Mouse (Mus musculus) forebrain, embryonic 11.5 days (tissue): ENCODE data around the gene Grin2c. TPM values are rescaled to one million over a fixed set of nuclear protein-coding genes. Genes with fewer than 3 reads are reported as not detected.

Source experiments
- ATAC-seq: fragments of 200-750 bp; cut with Nextera tagmentation; replicated peaks from 2 replicates; pipeline ENCODE4 v1.8.0; 2017; ENCODE audit warnings: moderate TSS enrichment; ENCODE audit not compliant: low FRiP score
- DNase-seq: peaks from one replicate; pipeline ENCODE4 v3.0.0-alpha.2; 2017; ENCODE audit warnings: low spot score
- H3K27ac ChIP-seq: fragments of 300-500 bp; sonication (generic); 2 replicates; pipeline ENCODE4 v1.5.1; 2014; ENCODE audit warnings: low read depth, low read length
- H3K27me3 ChIP-seq: fragments of 300-500 bp; sonication (generic); 2 replicates; pipeline ENCODE4 v1.6.1; 2014; ENCODE audit warnings: mild to moderate bottlenecking, low read length, mixed read lengths; ENCODE audit not compliant: control insufficient read depth, insufficient read depth
- H3K36me3 ChIP-seq: fragments of 300-500 bp; sonication (generic); 2 replicates; pipeline ENCODE4 v1.6.1; 2014; ENCODE audit warnings: mild to moderate bottlenecking, low read length, moderate library complexity, mixed read lengths; ENCODE audit not compliant: control insufficient read depth, insufficient read depth
- H3K4me1 ChIP-seq: fragments of 300-500 bp; sonication (generic); replicated peaks from 2 replicates; pipeline ENCODE4 v1.6.1; 2014; ENCODE audit warnings: low read length, mixed read lengths; ENCODE audit not compliant: control insufficient read depth, insufficient read depth
- H3K4me2 ChIP-seq: fragments of 300-500 bp; sonication (generic); 2 replicates; pipeline ENCODE4 v1.6.1; 2014; ENCODE audit warnings: low read depth, mild to moderate bottlenecking, low read length, moderate library complexity, mixed read lengths; ENCODE audit not compliant: severe bottlenecking
- H3K4me3 ChIP-seq: fragments of 300-500 bp; sonication (generic); 2 replicates; pipeline ENCODE4 v1.5.1; 2014; ENCODE audit warnings: low read depth, low read length
- H3K9ac ChIP-seq: fragments of 300-500 bp; sonication (generic); 2 replicates; pipeline ENCODE4 v1.6.1; 2014; ENCODE audit warnings: low read length
- H3K9me3 ChIP-seq: fragments of 300-500 bp; sonication (generic); 2 replicates; pipeline ENCODE4 v1.6.1; 2016; ENCODE audit warnings: low read length, mixed read lengths; ENCODE audit not compliant: control insufficient read depth
- WGBS: fragments of 180-500 bp; shearing (Covaris S2); extraction: QIAGEN DNeasy Blood & Tissue Kit; methylation state at CpG from one replicate; pipeline ENCODE4 v1.1.7; 2014; 5-methylcytosine and 5-hydroxymethylcytosine counted together
- polyA plus RNA-seq: library from polyadenylated mRNA; unstranded; fragments of >200 nt; fragmentation: Nextera tagmentation; extraction: Ambion mirVana; gene quantifications from 2 replicates; pipeline ENCODE4 v1.2.1, GENCODE M21; 2014

Grin2c gene
- polyA plus RNA-seq, 1 experiment from 2014 or later: not detected

- H3K9ac ChIP-seq: peak overlapping the region; percentile 27; the same call in 1 of the 2 replicates
- H3K4me3 ChIP-seq: peak overlapping the region; percentile 26
- peaks cover 60% of the 10 kb centered on the region for H3K27me3 ChIP-seq
- H3K9me3 ChIP-seq: no peaks in the 10 kb centered on the region
- no peaks in the 10 kb centered on the region for H3K36me3 ChIP-seq
- peak overlapping the region; percentile 53 for H3K4me2 ChIP-seq
- peaks cover 15% of the 10 kb centered on the region for H3K4me1 ChIP-seq
- 0 out of 2 replicates have a peak, but pooled peaks have one; percentile 36 for ATAC-seq
- WGBS: 6% methylated on average over 39 of the region's 39 CpGs
- peak; percentile 80 for DNase-seq
- no peak overlapping the region for H3K27ac ChIP-seq
Observed at GRCm38 (mm10) chr11:115264862-115265668, 2.0 kb downstream of the Grin2c start.

GRCm38 (mm10) chr11:115264136-115264861 lies 2.7 kb downstream of the Grin2c start:
- H3K27ac ChIP-seq: no peak overlapping the region
- no peaks in the 10 kb centered on the region for H3K36me3 ChIP-seq
- ATAC-seq (no peak), DNase-seq (no peak)
- WGBS: 63% methylated on average over 7 of the region's 7 CpGs
- H3K4me3 ChIP-seq: no peak overlapping the region
- H3K9ac ChIP-seq: no peak overlapping the region
- H3K4me2 ChIP-seq: no peak overlapping the region
- H3K9me3 ChIP-seq: no peaks in the 10 kb centered on the region
- peaks cover 14% of the 10 kb centered on the region for H3K4me1 ChIP-seq
- H3K27me3 ChIP-seq: peaks cover 60% of the 10 kb centered on the region

DNA sequence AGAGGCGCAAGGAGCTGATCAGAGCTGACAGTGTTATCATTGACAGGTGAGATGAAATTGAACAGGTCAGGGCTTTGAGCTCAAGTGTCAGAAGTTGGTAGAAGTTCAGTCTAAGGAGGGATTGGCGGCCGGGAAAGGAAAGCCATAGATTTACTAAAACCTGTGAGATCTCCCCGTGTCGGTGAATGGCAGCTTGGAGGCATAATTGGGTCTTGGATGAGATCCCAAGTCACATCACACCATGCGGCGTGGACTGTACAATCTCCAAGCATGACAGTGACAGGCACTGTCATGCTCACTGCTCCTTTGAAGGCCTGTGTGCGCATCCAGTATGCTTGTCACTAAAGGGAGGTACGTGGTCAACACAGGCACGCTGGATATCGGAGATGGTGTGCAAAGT lies 4.1 kb downstream of the Grin2c start:
- no peak for ATAC-seq
- 85% methylated on average over 11 of the region's 11 CpGs for WGBS
- H3K27me3 ChIP-seq: peaks cover 65% of the 10 kb centered on the region
- no peak overlapping the region for H3K4me2 ChIP-seq
- no peak for DNase-seq
- H3K4me1 ChIP-seq: peaks cover 16% of the 10 kb centered on the region
- no peak overlapping the region for H3K4me3 ChIP-seq
- no peak overlapping the region for H3K9ac ChIP-seq
- H3K27ac ChIP-seq: no peak overlapping the region
- no peaks in the 10 kb centered on the region for H3K9me3 ChIP-seq
- H3K36me3 ChIP-seq: no peaks in the 10 kb centered on the region

- no peak overlapping the region for H3K4me3 ChIP-seq
- WGBS: 80% methylated on average over 4 of the region's 4 CpGs
- ATAC-seq: no peak
- H3K4me1 ChIP-seq: 0 out of 2 replicates have a peak, but pooled peaks cover 3% of the 10 kb centered on the region
- no peaks in the 10 kb centered on the region for H3K36me3 ChIP-seq
- no peak overlapping the region for H3K27ac ChIP-seq
- no peaks in the 10 kb centered on the region for H3K9me3 ChIP-seq
- no peak overlapping the region for H3K4me2 ChIP-seq
- no peak for DNase-seq
- peaks cover 42% of the 10 kb centered on the region for H3K27me3 ChIP-seq
- no peak overlapping the region for H3K9ac ChIP-seq
Observed at GRCm38 (mm10) chr11:115259134-115259533, 7.9 kb downstream of the Grin2c start.

DNA sequence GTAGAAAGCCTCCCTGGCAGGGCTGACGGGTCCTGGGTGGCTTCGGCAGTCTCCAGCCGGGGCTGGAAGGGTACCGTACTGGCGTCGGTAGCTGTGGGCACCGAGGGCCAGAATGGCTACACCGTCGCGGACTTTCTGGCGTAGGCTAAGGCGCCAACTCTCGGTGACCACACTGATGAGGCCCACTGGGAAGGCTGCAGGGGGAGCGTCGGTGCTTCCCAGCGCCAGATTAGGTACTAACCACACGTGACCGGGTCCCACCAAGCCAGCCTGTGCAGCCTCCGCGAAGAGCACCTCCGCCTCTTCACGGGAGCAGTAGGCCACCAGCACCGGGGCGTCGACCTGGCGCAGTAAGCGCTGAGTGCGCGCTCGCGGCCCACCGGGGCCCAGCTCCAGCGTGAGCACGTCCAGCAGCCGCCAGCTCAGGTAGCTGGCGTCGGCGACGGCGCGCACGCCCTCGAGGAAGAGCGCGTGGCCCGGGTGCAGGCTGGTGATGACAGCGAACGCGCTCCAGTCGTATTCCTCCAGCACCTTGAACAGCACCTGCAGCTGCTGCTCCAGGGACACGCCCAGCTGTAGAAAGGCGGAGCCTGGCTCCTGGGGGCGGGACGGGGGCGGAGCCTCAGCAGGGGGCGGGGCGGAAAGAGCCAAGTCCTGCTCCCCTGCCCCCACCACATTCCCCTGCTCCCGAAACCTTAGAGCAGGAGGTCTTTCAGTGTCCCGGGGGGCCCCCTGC lies 9.1 kb downstream of the Grin2c start:
- Histone ChIP-seq H3K27ac (no peak overlapping the region), H3K4me3 (peak overlapping the region; percentile 5; the same call in 1 of the 2 replicates), H3K9ac (no peak overlapping the region), H3K9me3 (no peaks in the 10 kb centered on the region), H3K4me2 (peak overlapping the region; percentile 31; the same call in 1 of the 2 replicates), H3K27me3 (peaks cover 33% of the 10 kb centered on the region), H3K36me3 (no peaks in the 10 kb centered on the region), H3K4me1 (0 out of 2 replicates have a peak, but pooled peaks cover 3% of the 10 kb centered on the region)
- ATAC-seq (no peak), DNase-seq (peak; percentile 63)
- WGBS: 21% methylated on average over 48 of the region's 59 CpGs

DNA sequence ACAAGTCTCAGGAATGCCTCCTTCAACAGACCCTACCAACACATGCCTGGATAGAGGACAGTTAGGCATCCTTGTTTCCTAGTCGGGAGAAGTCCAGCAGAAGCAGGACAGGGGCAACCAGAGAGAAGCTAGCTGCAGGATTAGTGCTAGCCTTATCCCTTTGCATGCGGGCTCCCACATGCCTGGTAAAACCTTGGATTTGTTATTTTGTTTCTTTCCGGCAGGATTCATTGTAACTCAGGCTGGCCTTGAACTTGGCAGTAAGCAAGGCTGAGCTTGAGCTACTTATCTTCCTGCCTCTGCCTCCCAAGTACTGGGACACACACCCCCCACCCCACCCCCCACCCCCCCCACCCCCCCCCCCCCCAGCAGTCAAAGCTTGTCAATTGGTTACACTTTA lies 15.8 kb downstream of the Grin2c start:
- Histone ChIP-seq H3K27ac (no peak overlapping the region), H3K4me1 (peaks cover 3% of the 10 kb centered on the region; the same call in 1 of the 2 replicates), H3K4me2 (no peak overlapping the region; the same call in 1 of the 2 replicates), H3K36me3 (no peaks in the 10 kb centered on the region), H3K9ac (no peak overlapping the region), H3K27me3 (peaks cover 36% of the 10 kb centered on the region), H3K4me3 (no peak overlapping the region), H3K9me3 (no peaks in the 10 kb centered on the region)
- no peak for ATAC-seq
- 53% methylated on average over 3 of the region's 3 CpGs for WGBS
- DNase-seq: no peak

DNA sequence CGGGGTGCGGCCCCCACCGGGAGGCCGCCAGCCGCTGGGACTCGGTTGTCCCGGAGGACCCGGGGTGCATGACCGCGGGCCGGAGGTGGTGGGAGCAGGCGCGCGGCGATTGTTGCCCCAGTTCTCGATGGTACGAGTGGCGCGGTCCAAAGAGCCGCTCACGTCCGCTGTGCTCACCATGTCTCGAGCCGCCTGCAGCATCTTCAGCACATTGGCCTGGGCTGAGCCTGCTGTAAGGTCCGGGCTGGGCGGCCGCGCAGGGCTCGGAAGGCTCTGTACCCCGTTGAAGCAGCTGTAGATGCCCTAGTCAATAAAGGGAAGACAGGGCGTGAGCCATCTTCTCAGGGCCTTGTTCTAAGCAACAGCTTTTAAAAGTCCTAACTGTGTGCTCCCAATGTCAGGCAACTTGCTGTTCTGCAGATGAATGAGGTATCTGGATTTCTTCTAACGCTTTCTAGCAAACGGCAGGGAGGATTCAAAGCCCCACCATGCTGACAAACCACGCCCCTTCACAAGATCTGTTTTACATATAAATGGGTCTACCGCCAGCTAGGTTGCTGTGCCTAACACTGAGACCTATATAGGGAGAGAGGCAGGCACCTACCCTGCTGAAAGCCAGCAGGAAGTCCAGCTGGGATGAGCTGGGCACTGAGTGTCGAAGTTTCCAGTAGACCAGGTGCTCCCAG lies 16.5 kb downstream of the Grin2c start:
- ATAC-seq: no peak
- H3K9ac ChIP-seq: peak overlapping the region; percentile 47
- peak overlapping the region; percentile 44 for H3K4me3 ChIP-seq
- no peak for DNase-seq
- H3K4me1 ChIP-seq: peaks cover 3% of the 10 kb centered on the region; the same call in 1 of the 2 replicates
- H3K27me3 ChIP-seq: peaks cover 34% of the 10 kb centered on the region
- peak overlapping the region; percentile 95 for H3K4me2 ChIP-seq
- no peak overlapping the region for H3K27ac ChIP-seq
- no peaks in the 10 kb centered on the region for H3K9me3 ChIP-seq
- no peaks in the 10 kb centered on the region for H3K36me3 ChIP-seq
- 2% methylated on average over 36 of the region's 36 CpGs for WGBS
